Mouse (Mus musculus) G1E (cell line): ENCODE data around the gene Gm11146.

ENCODE experiments used
- CTCF ChIP-seq: IDR thresholded peaks from 2 replicates; pipeline ENCODE4 v1.5.1; 2012; ENCODE audit warnings: low read depth, low read length, inconsistent platforms, mixed read lengths
- GATA1 ChIP-seq: IDR thresholded peaks from 2 replicates; pipeline ENCODE4 v1.6.1; 2012; ENCODE audit warnings: borderline replicate concordance, low read length, inconsistent platforms, mixed read lengths

DNA sequence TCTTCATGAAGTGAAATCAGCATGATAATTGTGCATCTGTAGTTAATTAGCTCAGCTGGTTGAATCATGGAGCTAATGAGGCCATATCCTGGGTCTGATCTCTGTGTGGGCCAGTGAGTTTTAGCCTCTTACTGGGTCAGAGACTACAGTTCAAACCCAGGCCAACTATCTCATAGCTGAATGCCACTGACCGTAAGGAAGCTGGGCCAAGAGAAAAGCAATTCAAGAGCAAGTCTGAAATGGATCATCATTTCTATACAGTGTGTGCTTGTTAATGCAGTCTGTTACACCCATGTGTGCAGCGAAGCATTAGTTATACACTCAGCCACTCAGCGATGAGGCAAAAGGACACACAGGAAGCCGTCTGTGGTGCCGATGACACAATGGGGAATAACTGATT lies 28.9 kb downstream of the Gm11146 start:
- TF ChIP-seq GATA1 (no peak), CTCF (no peak)
